Mouse (Mus musculus): Measurements from ENCODE around the gene Phldb2. TPM values are rescaled to one million over a fixed set of nuclear protein-coding genes. Genes with fewer than 3 reads are reported as not detected.

The Phldb2 gene
- total and polyA plus RNA-seq, 3 experiments: not detected

GRCm38 (mm10) chr16:45999374-46000191 lies 46.2 kb upstream of the Phldb2 start:
- no peaks in the 10 kb centered on the region for H3K4me1 ChIP-seq (ENCODE audit: control insufficient read depth in 1 of 2, insufficient read depth in 2 of 2, low read length in 2 of 2)
- no peak overlapping the region for H3K27ac ChIP-seq (ENCODE audit: control insufficient read depth, low read depth, low read length)

GRCm38 (mm10) chr16:45998231-45998630 lies 44.8 kb upstream of the Phldb2 start:
- H3K27me3 ChIP-seq (ENCODE audit: control insufficient read depth in 1 of 2, insufficient read depth in 2 of 2, low read length in 2 of 2): no peaks in the 10 kb centered on the region

More at GRCm38 (mm10) chr16:45999374-46000191, 46.2 kb upstream of the Phldb2 start:
- Histone ChIP-seq H3K27me3 (ENCODE audit: control insufficient read depth in 1 of 2, insufficient read depth in 2 of 2, low read length in 2 of 2) (no peaks in the 10 kb centered on the region), H3K9me3 (replicated peaks; ENCODE audit: insufficient read depth, low read length) (no peaks in the 10 kb centered on the region), H3K36me3 (ENCODE audit: control insufficient read depth in 1 of 2, insufficient read depth in 2 of 2, low read length in 2 of 2) (no peaks in the 10 kb centered on the region), H3K79me2 (ENCODE audit: control insufficient read depth, insufficient read depth, low read length, poor library complexity) (no peaks in the 10 kb centered on the region), H3K9ac (ENCODE audit: control insufficient read depth, low read depth, low read length, poor library complexity, severe bottlenecking) (no peak overlapping the region), H3K4me3 (ENCODE audit: control insufficient read depth in 1 of 2, insufficient read depth in 1 of 2, low read depth in 2 of 2, low read length in 2 of 2) (no peak overlapping the region)
- TF ChIP-seq UBTF (IDR thresholded peaks at IDR 0.05; ENCODE audit: borderline replicate concordance, insufficient read depth, low read depth, low read length): no peak
- no peak for TF ChIP-seq MAX (IDR thresholded peaks at IDR 0.05; ENCODE audit: low read length)
- TF ChIP-seq EP300 (IDR thresholded peaks at IDR 0.05; ENCODE audit: low read depth in 1 of 2, low read length in 2 of 2): no peak
- TF ChIP-seq MEF2A (IDR thresholded peaks at IDR 0.05; ENCODE audit: extremely low read depth, insufficient replicate concordance, low read depth, low read length, poor library complexity, severe bottlenecking): no peak
- TF ChIP-seq POLR2AphosphoS2 (IDR thresholded peaks at IDR 0.05; ENCODE audit: low read length): no peak
- TF ChIP-seq RAD21 (IDR thresholded peaks at IDR 0.05; ENCODE audit: low read depth, low read length): no peak
- no peak for TF ChIP-seq GATA1 (IDR thresholded peaks at IDR 0.05; ENCODE audit: low read depth, low read length)
- no peak for TF ChIP-seq USF2 (IDR thresholded peaks at IDR 0.05; ENCODE audit: borderline replicate concordance in 1 of 2, insufficient read depth in 1 of 2, low read depth in 1 of 2, low read length in 2 of 2)
- TF ChIP-seq POLR2AphosphoS5 (IDR thresholded peaks at IDR 0.05; ENCODE audit: borderline replicate concordance, low read depth, low read length): no peak
- no peak for TF ChIP-seq ETS1 (IDR thresholded peaks at IDR 0.05; ENCODE audit: low read depth, low read length)
- no peak for DNase-seq (ENCODE audit: low read depth, low spot score)

More at GRCm38 (mm10) chr16:45998231-45998630, 44.8 kb upstream of the Phldb2 start:
- Histone ChIP-seq H3K27ac (ENCODE audit: control insufficient read depth, low read depth, low read length) (no peak overlapping the region), H3K9me3 (replicated peaks; ENCODE audit: insufficient read depth, low read length) (no peaks in the 10 kb centered on the region), H3K4me3 (ENCODE audit: control insufficient read depth in 1 of 2, insufficient read depth in 1 of 2, low read depth in 2 of 2, low read length in 2 of 2) (no peak overlapping the region), H3K36me3 (ENCODE audit: control insufficient read depth in 1 of 2, insufficient read depth in 2 of 2, low read length in 2 of 2) (no peaks in the 10 kb centered on the region), H3K79me2 (ENCODE audit: control insufficient read depth, insufficient read depth, low read length, poor library complexity) (no peaks in the 10 kb centered on the region), H3K9ac (ENCODE audit: control insufficient read depth, low read depth, low read length, poor library complexity, severe bottlenecking) (no peak overlapping the region), H3K4me1 (ENCODE audit: control insufficient read depth in 1 of 2, insufficient read depth in 2 of 2, low read length in 2 of 2) (no peaks in the 10 kb centered on the region)
- TF ChIP-seq MYC (IDR thresholded peaks at IDR 0.05; ENCODE audit: low read depth, low read length) (no peak), NRF1 (IDR thresholded peaks at IDR 0.05; ENCODE audit: insufficient read depth, low read depth, low read length, poor library complexity, severe bottlenecking) (no peak), CHD1 (IDR thresholded peaks at IDR 0.05; ENCODE audit: low read depth, low read length) (no peak), POLR2AphosphoS2 (IDR thresholded peaks at IDR 0.05; ENCODE audit: low read length) (no peak), ZC3H11A (IDR thresholded peaks at IDR 0.05; ENCODE audit: low read depth, low read length) (no peak), ZMIZ1 (IDR thresholded peaks at IDR 0.05; ENCODE audit: low read depth, low read length) (no peak), POLR2A (IDR thresholded peaks at IDR 0.05; ENCODE audit: control insufficient read depth in 1 of 2, insufficient read depth in 1 of 2, low read depth in 1 of 2, low read length in 2 of 2, poor library complexity in 1 of 2) (no peak), CHD2 (IDR thresholded peaks at IDR 0.05; ENCODE audit: low read length) (no peak), USF2 (IDR thresholded peaks at IDR 0.05; ENCODE audit: borderline replicate concordance in 1 of 2, insufficient read depth in 1 of 2, low read depth in 1 of 2, low read length in 2 of 2) (no peak), ZKSCAN1 (IDR thresholded peaks at IDR 0.05; ENCODE audit: low read depth, low read length) (no peak), HCFC1 (IDR thresholded peaks at IDR 0.05; ENCODE audit: low read depth, low read length) (no peak), MAX (IDR thresholded peaks at IDR 0.05; ENCODE audit: low read length) (no peak), POLR2AphosphoS5 (IDR thresholded peaks at IDR 0.05; ENCODE audit: borderline replicate concordance, low read depth, low read length) (no peak), GABPA (IDR thresholded peaks at IDR 0.05; ENCODE audit: low read depth, low read length) (no peak), MAFK (IDR thresholded peaks at IDR 0.05; ENCODE audit: borderline replicate concordance, low read depth, low read length) (no peak)
- DNase-seq (ENCODE audit: low read depth, low spot score): no peak
